Mouse (Mus musculus): ENCODE measurements around the gene Lrit3. TPM values are rescaled to one million over a fixed set of nuclear protein-coding genes. Genes with fewer than 3 reads are reported as not detected.

Gene Lrit3
- polyA plus RNA-seq, 1 experiment from 2014 or later, result 0.05 TPM

DNA sequence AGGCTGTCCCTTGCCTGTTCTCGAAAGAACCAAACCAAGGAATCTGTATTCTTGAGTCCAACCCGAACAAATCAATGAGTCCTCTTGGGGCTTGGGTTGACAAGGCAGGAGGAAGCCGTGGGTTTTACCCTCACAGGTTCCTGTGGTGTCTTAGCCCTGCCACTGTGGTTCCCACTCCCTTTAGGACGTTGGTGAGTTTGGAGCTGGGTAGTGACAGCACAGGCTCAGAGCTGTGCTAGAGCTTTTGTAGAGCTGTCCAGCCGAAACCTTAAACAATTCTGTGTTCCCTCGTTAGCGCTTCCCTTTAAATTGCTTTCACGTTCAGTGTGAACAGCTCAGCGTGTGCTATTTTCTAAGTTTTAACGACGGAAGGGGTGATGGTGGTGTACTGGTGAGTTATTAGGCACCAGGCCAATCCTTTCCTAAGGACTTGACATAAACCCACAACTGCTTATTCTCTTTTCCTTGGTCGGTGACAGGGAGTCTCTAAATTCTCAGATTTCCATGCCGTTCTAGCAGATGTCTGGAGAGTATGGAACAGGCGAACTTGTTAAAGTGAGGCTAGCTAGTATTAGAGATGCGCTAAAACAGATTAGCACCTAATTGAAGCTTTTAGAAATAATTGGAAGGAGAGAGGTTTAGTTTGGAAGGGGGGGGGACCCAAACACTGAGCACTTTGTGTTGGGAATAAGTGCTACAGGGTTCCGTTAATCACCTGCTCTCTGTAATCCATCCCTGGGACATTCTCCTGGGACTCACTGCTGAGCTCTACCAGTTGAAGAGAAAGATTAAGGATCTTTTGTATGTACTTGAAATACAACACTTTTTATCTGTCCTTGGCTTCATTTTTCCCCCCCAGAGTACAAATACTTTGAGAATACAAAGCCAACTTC, 65.3 kb downstream of the Lrit3 start:
- no peaks in the 10 kb centered on the region for H3K4me1 ChIP-seq (replicated peaks; ENCODE audit: control insufficient read depth, insufficient read depth, low read length)
- WGBS, result 72% methylated on average over 16 of the region's 16 CpGs
- H3K27me3 ChIP-seq (replicated peaks; ENCODE audit: control insufficient read depth, insufficient read depth, low read length), result no peaks in the 10 kb centered on the region
- no peak overlapping the region for H3K4me2 ChIP-seq (replicated peaks; ENCODE audit: low read depth)
- no peaks in the 10 kb centered on the region for H3K9me3 ChIP-seq (ENCODE audit: control insufficient read depth)
- no peak overlapping the region for H3K27ac ChIP-seq (ENCODE audit: low read depth, low read length)
- no peak overlapping the region for H3K4me3 ChIP-seq (ENCODE audit: low read depth, low read length)
- no peak overlapping the region for H3K9ac ChIP-seq (ENCODE audit: low read depth, low read length)
- no peaks in the 10 kb centered on the region for H3K36me3 ChIP-seq (ENCODE audit: control insufficient read depth, insufficient read depth)
- no peak for TF ChIP-seq CTCF (IDR thresholded peaks at IDR 0.05; ENCODE audit: low read depth)
- no peak for ATAC-seq

Other genes starting within 250 kb of the Lrit3 start
- 0.84 and 0.85 TPM in 2 replicates for gene Egf, start 48.7 kb downstream of the Lrit3 start, polyA plus RNA-seq (2015; fragmentation: Nextera tagmentation; extraction: Ambion mirVana)
- 0.12 TPM in 1 of 2 replicates, not detected in the other for gene Rrh, start 18.6 kb upstream of the Lrit3 start, polyA plus RNA-seq (2015; fragmentation: Nextera tagmentation; extraction: Ambion mirVana)
- 29.6 and 31.1 TPM in 2 replicates for gene Gar1, start 27.4 kb upstream of the Lrit3 start, polyA plus RNA-seq (2015; fragmentation: Nextera tagmentation; extraction: Ambion mirVana)
- 54.6 and 55.6 TPM in 2 replicates for gene Cfi, start 31.9 kb upstream of the Lrit3 start, polyA plus RNA-seq (2015; fragmentation: Nextera tagmentation; extraction: Ambion mirVana)
- 29.1 TPM in 2 replicates for gene Pla2g12a, start 74.6 kb upstream of the Lrit3 start, polyA plus RNA-seq (2015; fragmentation: Nextera tagmentation; extraction: Ambion mirVana)
- 132 and 135 TPM in 2 replicates for gene Casp6, start 97.4 kb upstream of the Lrit3 start, polyA plus RNA-seq (2015; fragmentation: Nextera tagmentation; extraction: Ambion mirVana)
- gene Mcub, start 166.2 kb upstream of the Lrit3 start, polyA plus RNA-seq (2015; fragmentation: Nextera tagmentation; extraction: Ambion mirVana), result 4.1 and 4.7 TPM in 2 replicates

Data from intestine, postnatal 0 days (tissue).